Comparison of ENCODE assay signal across 8 mouse cellular contexts in genomic region chr9:44965126-44965832, GRCm38 (mm10). TPM values are rescaled to one million over a fixed set of nuclear protein-coding genes. Genes with fewer than 3 reads are reported as not detected.
A peak's percentile ranks its signal among the peaks of the same experiment; 100 is the strongest.
DNase-seq lines count a peak whose midpoint lies in the region; ATAC-seq and TF ChIP-seq lines count a peak whose summit lies in the region.

Ube4a (minus strand) TSS chr9:44965600.

- peak; percentile 94 for ATAC-seq in erythroid progenitor cell, adult 5-6 weeks (replicated peaks; ENCODE audit: low FRiP score, poor library complexity, severe bottlenecking)
- peak; percentile 96 for ATAC-seq in heart, embryonic 12.5 days (ENCODE audit: insufficient number of reproducible peaks, low FRiP score)
- ATAC-seq in kidney, postnatal 0 days (replicated peaks; ENCODE audit: low FRiP score, low read depth): peak; percentile 95
- peak; percentile 94 for ATAC-seq in liver, embryonic 11.5 days (replicated peaks; ENCODE audit: low FRiP score)
- ATAC-seq in stomach, embryonic 14.5 days (ENCODE audit: insufficient number of reproducible peaks, insufficient read depth, low FRiP score, low read depth): peak; percentile 95

- peaks cover 14% of the 10 kb centered on the region for H3K4me1 ChIP-seq in heart, embryonic 12.5 days (replicated peaks)
- H3K4me1 ChIP-seq in kidney, postnatal 0 days (replicated peaks; ENCODE audit: insufficient read depth, low read length): peaks cover 3% of the 10 kb centered on the region; the same call in 1 of the 2 replicates
- H3K4me1 ChIP-seq in liver, embryonic 11.5 days (replicated peaks; ENCODE audit: control insufficient read depth, insufficient read depth, low read length): peaks cover 12% of the 10 kb centered on the region; the same call in 1 of the 2 replicates
- H3K4me1 ChIP-seq in stomach, embryonic 14.5 days (ENCODE audit: control insufficient read depth, insufficient read depth, low read length): peaks cover 9% of the 10 kb centered on the region; the same call in 1 of the 2 replicates

- H3K9me3 ChIP-seq in heart, embryonic 12.5 days (replicated peaks): no peaks in the 10 kb centered on the region
- no peaks in the 10 kb centered on the region for H3K9me3 ChIP-seq in kidney, postnatal 0 days (replicated peaks; ENCODE audit: low read length)
- no peaks in the 10 kb centered on the region for H3K9me3 ChIP-seq in liver, embryonic 11.5 days (ENCODE audit: control insufficient read depth, low read length)
- H3K9me3 ChIP-seq in stomach, embryonic 14.5 days (ENCODE audit: control insufficient read depth, low read depth, low read length): no peaks in the 10 kb centered on the region

- H3K27me3 ChIP-seq in heart, embryonic 12.5 days (replicated peaks): peaks cover 4% of the 10 kb centered on the region
- no peaks in the 10 kb centered on the region for H3K27me3 ChIP-seq in kidney, postnatal 0 days (ENCODE audit: insufficient read depth, low read length)
- no peaks in the 10 kb centered on the region for H3K27me3 ChIP-seq in liver, embryonic 11.5 days (replicated peaks; ENCODE audit: control insufficient read depth, insufficient read depth, low read length)
- no peaks in the 10 kb centered on the region for H3K27me3 ChIP-seq in stomach, embryonic 14.5 days (ENCODE audit: control insufficient read depth, insufficient read depth, low read length)

- under 1% methylated on average over 39 of the region's 39 CpGs for WGBS in heart, embryonic 12.5 days
- under 1% methylated on average over 39 of the region's 39 CpGs for WGBS in kidney, postnatal 0 days
- WGBS in liver, embryonic 11.5 days: under 1% methylated on average over 39 of the region's 39 CpGs
- WGBS in stomach, embryonic 14.5 days: under 1% methylated on average over 39 of the region's 39 CpGs

- H3K27ac ChIP-seq in heart, embryonic 12.5 days (ENCODE audit: poor library complexity, severe bottlenecking): no peak within 1 kb of the TSS
- H3K27ac ChIP-seq in kidney, postnatal 0 days: peak within 1 kb of the TSS; percentile 69
- peak within 1 kb of the TSS; percentile 23; the same call in 1 of the 2 replicates for H3K27ac ChIP-seq in liver, embryonic 11.5 days (ENCODE audit: low read depth, low read length)
- no peak within 1 kb of the TSS for H3K27ac ChIP-seq in stomach, embryonic 14.5 days (ENCODE audit: low read length)

- no peak for TF ChIP-seq CTCF in kidney, postnatal 0 days (IDR thresholded peaks at IDR 0.05; ENCODE audit: low read depth)

- H3K4me2 ChIP-seq in heart, embryonic 12.5 days: peak within 1 kb of the TSS; percentile 97
- peak within 1 kb of the TSS; percentile 85 for H3K4me2 ChIP-seq in kidney, postnatal 0 days (ENCODE audit: low read length)
- peak within 1 kb of the TSS; percentile 85 for H3K4me2 ChIP-seq in liver, embryonic 11.5 days
- peak within 1 kb of the TSS; percentile 82 for H3K4me2 ChIP-seq in stomach, embryonic 14.5 days (replicated peaks; ENCODE audit: low read depth, low read length)

- peak within 1 kb of the TSS; percentile 81 for H3K4me3 ChIP-seq in heart, embryonic 12.5 days
- H3K4me3 ChIP-seq in kidney, postnatal 0 days (replicated peaks; ENCODE audit: low read depth, low read length): peak within 1 kb of the TSS; percentile 80
- H3K4me3 ChIP-seq in liver, embryonic 11.5 days (ENCODE audit: low read depth, low read length): peak within 1 kb of the TSS; percentile 79
- H3K4me3 ChIP-seq in stomach, embryonic 14.5 days (ENCODE audit: low read depth, low read length): peak within 1 kb of the TSS; percentile 73

- H3K9ac ChIP-seq in heart, embryonic 12.5 days: peak within 1 kb of the TSS; percentile 85
- H3K9ac ChIP-seq in kidney, postnatal 0 days (ENCODE audit: low read depth, low read length): peak within 1 kb of the TSS; percentile 77
- peak within 1 kb of the TSS; percentile 79 for H3K9ac ChIP-seq in liver, embryonic 11.5 days (ENCODE audit: low read depth, low read length)
- peak within 1 kb of the TSS; percentile 60 for H3K9ac ChIP-seq in stomach, embryonic 14.5 days (replicated peaks; ENCODE audit: low read depth, low read length)

- H3K36me3 ChIP-seq in heart, embryonic 12.5 days: peaks cover 18% of the 10 kb centered on the region
- no peaks in the 10 kb centered on the region for H3K36me3 ChIP-seq in kidney, postnatal 0 days (ENCODE audit: insufficient read depth, low read length)
- peaks cover 11% of the 10 kb centered on the region; the same call in 1 of the 2 replicates for H3K36me3 ChIP-seq in liver, embryonic 11.5 days (ENCODE audit: control insufficient read depth, insufficient read depth, low read length)
- peaks cover 4% of the 10 kb centered on the region for H3K36me3 ChIP-seq in stomach, embryonic 14.5 days (ENCODE audit: control insufficient read depth, insufficient read depth, low read length)

- peak; percentile 99 for DNase-seq in CD4-positive helper T cell, adult 2 months (ENCODE audit: low read depth, low spot score)
- DNase-seq in brain, embryonic 18.5 days (ENCODE audit: low read depth, low spot score): peak; percentile 96
- peak; percentile 99 for DNase-seq in kidney, postnatal 0 days (ENCODE audit: low spot score)
- peak; percentile 100 for DNase-seq in liver, embryonic 11.5 days (ENCODE audit: low spot score)
- DNase-seq in naive thymus-derived CD4-positive, alpha-beta T cell, adult 2 months (ENCODE audit: low read depth): peak; percentile 100

RNA-seq across cellular contexts. Expression of gene Ube4a, which starts in this region (rescaled TPM):
- total RNA-seq in erythroid progenitor cell, adult 5-6 weeks (2015; ENCODE audit: low replicate concordance): 41.1 and 41.8 TPM in 2 replicates
- 33.1 and 35.5 TPM in 2 replicates for total RNA-seq in erythroid progenitor cell, adult 5-6 weeks (2017; ENCODE audit: low replicate concordance)
- 18.9 and 21.6 TPM in 2 replicates for polyA plus RNA-seq in heart, embryonic 12.5 days (2016; fragmentation: Nextera tagmentation; extraction: Ambion mirVana)
- 18.6 and 22.1 TPM in 2 replicates for polyA plus RNA-seq in kidney, postnatal 0 days (2015; fragmentation: Nextera tagmentation; extraction: Ambion mirVana)
- polyA plus RNA-seq in liver, embryonic 11.5 days (2014; fragmentation: Nextera tagmentation; extraction: Ambion mirVana): 19.5 and 23.9 TPM in 2 replicates
- polyA plus RNA-seq in stomach, embryonic 14.5 days (2014; fragmentation: Nextera tagmentation; extraction: Ambion mirVana): 32.7 and 39.6 TPM in 2 replicates

Comparison
In these comparisons a context has a peak if more than half of its experiments do, and no peak if none do; other contexts are left out.
1. H3K27ac ChIP-seq: peak in kidney, postnatal 0 days (single experiment) and liver, embryonic 11.5 days (single experiment); none in heart, embryonic 12.5 days (single experiment) and stomach, embryonic 14.5 days (single experiment).
2. Peak in every context shown above with its lines, with median percentiles within 50 percentile points of each other: DNase-seq, ATAC-seq, H3K4me2 ChIP-seq, H3K4me3 ChIP-seq and H3K9ac ChIP-seq.